Mouse (Mus musculus): ENCODE measurements around the gene Wdr45.

The Wdr45 gene

DNA sequence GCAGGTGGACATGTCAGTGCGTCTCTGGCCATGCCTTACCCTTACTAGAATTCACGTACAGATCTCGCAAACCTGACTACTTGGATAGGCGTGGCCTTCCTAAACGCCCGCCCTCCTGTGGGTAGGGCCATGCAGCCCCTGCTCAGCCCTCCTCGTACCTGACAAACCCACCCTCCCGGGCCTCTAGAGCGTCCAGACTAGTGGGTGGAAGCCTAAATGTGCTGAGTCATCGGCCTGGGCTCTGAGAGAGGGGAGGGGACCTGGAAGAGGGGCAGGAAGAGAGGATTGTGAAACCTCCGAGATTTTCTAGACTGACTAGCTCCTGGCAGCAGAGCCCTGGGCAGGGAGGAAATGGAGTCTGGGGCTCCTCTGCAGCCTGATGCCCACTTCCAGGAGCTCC, 51.6 kb downstream of the Wdr45 start:
- no peak for DNase-seq

DNA sequence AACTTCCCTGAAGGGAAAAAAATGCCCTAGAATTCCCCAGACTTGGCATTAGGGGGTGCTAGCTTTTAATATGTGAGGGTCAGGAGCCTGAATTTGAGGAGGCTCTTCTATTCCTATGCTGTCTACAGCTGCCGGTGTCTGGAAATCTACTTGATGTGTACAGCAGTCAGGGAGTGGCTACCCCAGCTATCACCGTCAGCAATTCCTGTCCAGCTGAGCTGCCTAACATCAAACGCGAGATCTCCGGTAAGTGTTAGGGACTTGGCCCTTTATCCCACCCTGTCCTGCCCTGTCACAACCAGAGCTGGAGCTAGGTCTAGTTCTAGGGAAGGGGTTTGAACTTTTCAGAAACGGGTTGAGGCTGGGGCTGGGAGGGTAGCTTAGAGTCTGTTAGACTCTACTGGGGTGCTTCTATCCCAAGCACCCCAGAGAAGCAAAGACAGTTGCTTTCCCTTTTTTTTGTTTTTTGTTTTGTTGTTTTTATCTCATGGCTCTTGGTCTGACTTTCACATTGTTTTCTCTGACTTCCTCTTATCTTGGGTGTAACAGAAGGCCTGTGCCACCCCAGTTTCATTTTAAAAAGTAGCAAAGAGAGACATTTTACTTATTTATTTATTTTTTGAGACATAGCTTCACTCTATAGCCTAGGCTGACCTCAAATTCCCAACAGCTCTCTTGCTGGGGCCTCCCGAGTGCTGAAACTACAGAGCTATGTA, 55.3 kb downstream of the Wdr45 start:
- DNase-seq: no peak

- no peak for DNase-seq
Observed at GRCm38 (mm10) chrX:7772766-7773165, 58.6 kb downstream of the Wdr45 start.

DNA sequence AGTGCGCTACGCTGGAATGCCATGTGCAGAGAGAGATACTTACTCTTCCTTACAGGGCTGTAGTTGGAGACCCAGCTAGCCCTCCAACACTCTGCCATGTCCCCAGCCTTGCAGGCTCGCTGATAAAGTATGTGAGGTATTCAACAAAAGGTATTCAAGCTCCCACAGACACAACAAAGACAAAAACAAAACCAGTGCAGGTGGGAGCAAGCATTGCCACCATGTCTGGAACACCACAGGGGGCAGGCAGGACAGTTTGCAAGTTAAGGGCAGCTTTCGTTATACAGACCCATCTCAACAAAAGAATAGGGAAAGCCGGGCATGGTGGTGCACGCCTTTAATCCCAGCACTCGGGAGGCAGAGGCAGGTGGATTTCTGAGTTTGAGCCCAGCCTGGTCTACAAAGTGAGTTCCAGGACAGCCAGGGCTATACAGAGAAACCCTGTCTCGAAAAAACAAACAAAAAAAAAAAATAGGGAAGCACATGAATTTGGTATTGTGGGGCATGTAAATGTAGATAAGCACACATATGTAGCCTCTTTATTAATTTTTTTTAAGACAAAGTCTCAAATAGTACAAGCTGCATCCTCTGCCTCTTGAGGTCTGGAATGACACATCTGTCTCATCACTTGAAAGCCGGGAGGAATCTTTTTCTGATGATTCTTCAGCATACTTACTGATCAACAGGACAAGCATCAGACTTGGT, 61.5 kb downstream of the Wdr45 start:
- no peak for DNase-seq

DNA sequence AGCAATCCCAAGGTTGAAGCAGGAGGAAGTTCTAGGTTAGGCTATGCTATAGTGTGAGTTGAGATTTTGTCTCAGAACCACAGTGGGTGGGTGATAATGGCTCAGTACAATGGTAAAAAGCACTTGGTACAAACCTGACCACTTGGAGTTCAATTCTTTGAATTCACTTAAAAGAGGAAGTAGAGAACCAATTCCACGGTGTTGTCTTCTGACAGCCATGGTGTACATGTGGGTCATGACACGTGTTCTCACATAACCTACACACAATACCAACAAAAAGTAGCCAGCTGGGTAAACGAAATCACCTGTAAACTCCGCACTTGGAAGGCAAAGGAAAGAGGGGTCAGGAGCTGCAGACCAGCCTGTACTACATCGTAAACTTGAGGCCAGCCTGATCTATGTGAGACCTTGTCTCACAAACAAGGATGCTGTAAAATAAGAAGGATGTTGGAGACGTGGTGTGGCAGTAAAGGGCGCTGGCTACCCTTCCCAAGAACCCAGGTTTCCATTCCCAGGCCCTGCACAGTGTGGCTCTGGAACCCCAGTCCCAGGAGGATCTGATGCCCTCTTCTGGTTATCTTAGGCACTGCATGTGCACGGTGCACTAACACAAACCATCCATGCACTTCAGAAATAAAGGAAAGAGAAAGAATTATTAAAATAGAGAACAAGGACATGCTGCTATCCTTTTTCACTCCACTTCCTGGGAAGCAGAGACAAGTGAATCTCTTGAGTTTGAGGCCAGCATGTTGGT, 62.4 kb downstream of the Wdr45 start:
- DNase-seq: peak; percentile 53
